Mouse (Mus musculus) liver, adult 2 months (tissue): Measurements from ENCODE around the gene Limk2.

Source experiments
- CTCF ChIP-seq: fragments of 200-500 bp; IDR thresholded peaks from 2 replicates; pipeline ENCODE4 v1.5.1; 2011; ENCODE audit warnings: low read depth, low read length, control low read depth
- POLR2A ChIP-seq: fragments of 200-500 bp; IDR thresholded peaks from 2 replicates; pipeline ENCODE4 v1.6.1; 2011; ENCODE audit warnings: low read length, control low read depth; ENCODE audit not compliant: insufficient read depth; ENCODE audit errors: extremely low read depth

GRCm38 (mm10) chr11:3417795-3418194 lies 8.8 kb upstream of the Limk2 start:
- no peak for TF ChIP-seq CTCF
- no peak for TF ChIP-seq POLR2A
